Mouse (Mus musculus) C2C12 (cell line): ENCODE data around the gene Mrtfa. TPM values are rescaled to one million over a fixed set of nuclear protein-coding genes. Genes with fewer than 3 reads are reported as not detected.

Experiments
- H3K27me3 ChIP-seq: one replicate; pipeline ENCODE4 v1.6.1; 2011; ENCODE audit not compliant: control insufficient read depth, insufficient read depth, insufficient read length
- H3K36me3 ChIP-seq: one replicate; pipeline ENCODE4 v1.6.1; 2011; ENCODE audit not compliant: control insufficient read depth, insufficient read depth
- H3K4me3 ChIP-seq: one replicate; pipeline ENCODE4 v1.5.1; 2011; ENCODE audit warnings: mild to moderate bottlenecking, control low read depth; ENCODE audit not compliant: poor library complexity, insufficient read depth, severe bottlenecking
- H3K79me2 ChIP-seq: one replicate; pipeline ENCODE4 v1.6.1; 2011; ENCODE audit not compliant: control insufficient read depth, insufficient read depth
- H3K79me3 ChIP-seq: one replicate; pipeline ENCODE4 v1.6.1; 2011; ENCODE audit warnings: low read depth, control low read depth
- H3ac ChIP-seq: one replicate; pipeline ENCODE3; 2011; ENCODE audit warnings: low read depth; ENCODE audit not compliant: control insufficient read depth, insufficient read length
- CEBPB ChIP-seq: IDR thresholded peaks from one replicate; pipeline ENCODE4 v1.6.1; 2011; ENCODE audit warnings: low read depth, mild to moderate bottlenecking, control low read depth, moderate library complexity
- CTCF ChIP-seq: IDR thresholded peaks from one replicate; pipeline ENCODE4 v1.5.1; 2011; ENCODE audit not compliant: control insufficient read depth, insufficient read depth, insufficient read length
- FOSL1 ChIP-seq: IDR thresholded peaks from one replicate; pipeline ENCODE4 v1.8.0; 2011; ENCODE audit warnings: mild to moderate bottlenecking, low read length; ENCODE audit not compliant: poor library complexity, insufficient read depth, severe bottlenecking
- MAX ChIP-seq: IDR thresholded peaks from one replicate; pipeline ENCODE4 v1.6.1; 2011; ENCODE audit warnings: mild to moderate bottlenecking, control low read depth
- MYOD1 ChIP-seq: IDR thresholded peaks from one replicate; pipeline ENCODE4 v1.6.1; 2011; ENCODE audit warnings: low read depth; ENCODE audit not compliant: control insufficient read depth, insufficient read length
- MYOG ChIP-seq: IDR thresholded peaks from one replicate; pipeline ENCODE4 v1.6.1; 2011; ENCODE audit not compliant: control insufficient read depth, insufficient read length; ENCODE audit errors: extremely low read depth
- USF1 ChIP-seq: IDR thresholded peaks from one replicate; pipeline ENCODE4 v1.6.1; 2011; ENCODE audit warnings: low read depth, mild to moderate bottlenecking, control low read depth, moderate library complexity
- polyA plus RNA-seq: library from polyadenylated mRNA; unstranded; fragments of >200 nt; fragmentation: generic; extraction: Trizol; gene quantifications from one replicate; pipeline ENCODE4 v1.2.1, GENCODE M21; 2012; ENCODE audit warnings: missing spikeins

Gene Mrtfa
- polyA plus RNA-seq, 1 experiment, result 42.2 TPM

- peaks cover 72% of the 10 kb centered on the region for H3K79me3 ChIP-seq
- H3K27me3 ChIP-seq, result no peaks in the 10 kb centered on the region
- no peak overlapping the region for H3K4me3 ChIP-seq
- TF ChIP-seq CEBPB, result no peak
- TF ChIP-seq FOSL1, result no peak
- TF ChIP-seq USF1, result no peak
- TF ChIP-seq MAX, result no peak
- no peak for TF ChIP-seq CTCF
- no peak for TF ChIP-seq MYOG
- no peak for TF ChIP-seq MYOD1
- no peak overlapping the region for H3ac ChIP-seq
- H3K79me2 ChIP-seq, result peaks cover 95% of the 10 kb centered on the region
- H3K36me3 ChIP-seq, result peaks cover 34% of the 10 kb centered on the region
These were observed 123.6 kb downstream of the Mrtfa start for GRCm38 (mm10) chr15:81066976-81067375.

GRCm38 (mm10) chr15:81064661-81065060 lies 125.9 kb downstream of the Mrtfa start:
- Histone ChIP-seq H3K79me2 (peaks cover 100% of the 10 kb centered on the region), H3K4me3 (no peak overlapping the region), H3K27me3 (no peaks in the 10 kb centered on the region), H3ac (no peak overlapping the region), H3K79me3 (peaks cover 81% of the 10 kb centered on the region), H3K36me3 (peaks cover 40% of the 10 kb centered on the region)
- TF ChIP-seq MAX, result no peak
- TF ChIP-seq USF1, result no peak
- TF ChIP-seq CEBPB, result no peak
- TF ChIP-seq CTCF, result no peak
- TF ChIP-seq FOSL1, result no peak

- no peak for TF ChIP-seq MAX
- TF ChIP-seq CTCF, result peak; percentile 27
- H3K4me3 ChIP-seq, result no peak overlapping the region
- peaks cover 41% of the 10 kb centered on the region for H3K36me3 ChIP-seq
- H3K79me2 ChIP-seq, result peaks cover 100% of the 10 kb centered on the region
- peaks cover 81% of the 10 kb centered on the region for H3K79me3 ChIP-seq
- no peak overlapping the region for H3ac ChIP-seq
- H3K27me3 ChIP-seq, result no peaks in the 10 kb centered on the region
These were observed 126.4 kb downstream of the Mrtfa start for GRCm38 (mm10) chr15:81064143-81064542.

GRCm38 (mm10) chr15:81062616-81063015 lies 127.9 kb downstream of the Mrtfa start:
- Histone ChIP-seq H3K36me3 (peaks cover 34% of the 10 kb centered on the region), H3ac (peak overlapping the region; percentile 1), H3K79me3 (peaks cover 76% of the 10 kb centered on the region), H3K79me2 (peaks cover 100% of the 10 kb centered on the region), H3K27me3 (no peaks in the 10 kb centered on the region), H3K4me3 (no peak overlapping the region)
- TF ChIP-seq MYOG (no peak), USF1 (no peak), CTCF (no peak), FOSL1 (no peak), CEBPB (no peak), MAX (no peak), MYOD1 (no peak)

GRCm38 (mm10) chr15:81062175-81062588 lies 128.4 kb downstream of the Mrtfa start:
- H3K36me3 ChIP-seq, result peaks cover 33% of the 10 kb centered on the region
- H3ac ChIP-seq, result peak overlapping the region; percentile 1
- TF ChIP-seq USF1 (no peak), MYOD1 (peak; percentile 85)
- no peak overlapping the region for H3K4me3 ChIP-seq
- H3K79me3 ChIP-seq, result peaks cover 76% of the 10 kb centered on the region
- H3K79me2 ChIP-seq, result peaks cover 100% of the 10 kb centered on the region
- no peaks in the 10 kb centered on the region for H3K27me3 ChIP-seq

- Histone ChIP-seq H3K36me3 (peaks cover 23% of the 10 kb centered on the region), H3K79me2 (peaks cover 98% of the 10 kb centered on the region), H3ac (no peak overlapping the region), H3K4me3 (no peak overlapping the region), H3K27me3 (no peaks in the 10 kb centered on the region), H3K79me3 (peaks cover 74% of the 10 kb centered on the region)
- no peak for TF ChIP-seq USF1
- no peak for TF ChIP-seq CEBPB
- TF ChIP-seq MYOD1, result no peak
- no peak for TF ChIP-seq MAX
- TF ChIP-seq CTCF, result no peak
- no peak for TF ChIP-seq FOSL1
- no peak for TF ChIP-seq MYOG
These were observed 129.6 kb downstream of the Mrtfa start for GRCm38 (mm10) chr15:81060975-81061374.
